Mouse (Mus musculus): Measurements from ENCODE around the gene Gpsm3.
A peak's percentile ranks its signal among the peaks of the same experiment; 100 is the strongest.

DNA sequence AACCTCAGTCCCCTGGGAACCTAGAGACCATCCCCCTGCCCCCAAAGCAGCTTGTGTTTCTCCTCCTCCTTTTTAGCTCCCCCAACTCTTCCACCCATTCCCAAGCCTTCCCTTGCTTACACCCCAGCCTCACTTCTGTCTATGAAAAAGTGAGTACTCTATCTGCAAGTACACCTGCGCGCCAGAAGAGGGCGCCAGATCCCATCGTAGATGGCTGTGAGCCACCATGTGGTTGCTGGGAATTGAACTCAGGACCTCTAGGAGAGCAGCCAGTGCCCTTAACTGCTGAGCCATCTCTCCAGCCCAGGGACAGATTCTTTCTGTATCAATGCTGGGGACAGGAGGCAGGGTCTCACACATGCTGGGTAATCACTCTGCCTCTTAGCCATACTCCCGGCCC is 17.7 kb upstream of the Gpsm3 start:
- TF ChIP-seq CTCF (IDR thresholded peaks at IDR 0.05; ENCODE audit: control insufficient read depth, insufficient read depth, insufficient replicate concordance, low read depth, low read length) (peak; percentile 83), POLR2A (IDR thresholded peaks at IDR 0.05; ENCODE audit: control insufficient read depth, low read depth, low read length) (no peak)
